Mouse (Mus musculus) bone marrow, adult 2 months (tissue): ENCODE results near the gene Crebl2.

Experiments used
- CTCF ChIP-seq: fragments of 200-500 bp; IDR thresholded peaks from 2 replicates; pipeline ENCODE4 v1.5.1; 2011; ENCODE audit warnings: low read length, control low read depth; ENCODE audit not compliant: control insufficient read depth, insufficient read depth
- POLR2A ChIP-seq: fragments of 200-500 bp; IDR thresholded peaks from 2 replicates; pipeline ENCODE4 v1.6.1; 2011; ENCODE audit warnings: low read depth, mild to moderate bottlenecking, control low read depth, low read length, borderline replicate concordance; ENCODE audit not compliant: control insufficient read depth

GRCm38 (mm10) chr6:134897443-134898094, 67.6 kb downstream of the Crebl2 start:
- TF ChIP-seq CTCF (no peak), POLR2A (peak; percentile 94)
